Mouse (Mus musculus) myocyte (in vitro differentiated cells): ENCODE measurements at regions not wholly inside any gene's neighbourhood (a gene's known extent, or its start where the extent isn't known, plus 50 kb on each side); places are given as distances from the start of the nearest gene placed in this dataset.

Experiments used
- H3K27me3 ChIP-seq: one replicate; pipeline ENCODE4 v1.6.1; 2011; ENCODE audit not compliant: control insufficient read depth, insufficient read depth, insufficient read length
- H3K36me3 ChIP-seq: one replicate; pipeline ENCODE4 v1.6.1; 2011; ENCODE audit not compliant: control insufficient read depth, insufficient read depth
- H3K4me2 ChIP-seq: one replicate; pipeline ENCODE4 v1.6.1; 2011; ENCODE audit warnings: low read depth, control low read depth
- H3K4me3 ChIP-seq: one replicate; pipeline ENCODE4 v1.5.1; 2011; ENCODE audit warnings: mild to moderate bottlenecking, control low read depth, moderate library complexity
- H3K79me2 ChIP-seq: one replicate; pipeline ENCODE4 v1.6.1; 2011; ENCODE audit not compliant: control insufficient read depth, insufficient read depth
- H3ac ChIP-seq: one replicate; pipeline ENCODE4 v1.6.1; 2011; ENCODE audit not compliant: control insufficient read depth, insufficient read length
- CEBPB ChIP-seq: IDR thresholded peaks from 2 replicates; pipeline ENCODE4 v1.6.1; 2011; ENCODE audit warnings: mild to moderate bottlenecking, moderate library complexity; ENCODE audit not compliant: poor library complexity, insufficient read depth, severe bottlenecking
- E2F4 ChIP-seq: IDR thresholded peaks from one replicate; pipeline ENCODE4 v1.6.1; 2011; ENCODE audit warnings: mild to moderate bottlenecking, control low read depth, moderate library complexity; ENCODE audit not compliant: insufficient read depth
- MAX ChIP-seq: IDR thresholded peaks from one replicate; pipeline ENCODE4 v1.6.1; 2011; ENCODE audit warnings: low read depth, mild to moderate bottlenecking, control low read depth
- MYOD1 ChIP-seq, 3 experiments: IDR thresholded peaks; one replicate each; pipeline ENCODE4 v1.6.1; 2011; ENCODE audit warnings: control low read depth in 2 of 3, low read depth in 2 of 3, mild to moderate bottlenecking in 2 of 3, moderate library complexity in 1 of 3; ENCODE audit not compliant: insufficient read length in 2 of 3, control insufficient read depth in 1 of 3
- MYOG ChIP-seq, 3 experiments: IDR thresholded peaks; one replicate each; pipeline ENCODE4 v1.6.1; 2011; ENCODE audit warnings: control low read depth in 2 of 3, low read depth in 2 of 3, mild to moderate bottlenecking in 2 of 3; ENCODE audit not compliant: insufficient read length in 2 of 3, control insufficient read depth in 1 of 3, insufficient read depth in 1 of 3
- POLR2A ChIP-seq: IDR thresholded peaks from one replicate; pipeline ENCODE4 v1.6.1; 2011; ENCODE audit warnings: low read depth, mild to moderate bottlenecking, control low read depth, moderate library complexity; ENCODE audit not compliant: insufficient read length
- POLR2AphosphoS2 ChIP-seq: IDR thresholded peaks from one replicate; pipeline ENCODE4 v1.6.1; 2011; ENCODE audit warnings: low read depth, control low read depth; ENCODE audit not compliant: insufficient read length
- REST ChIP-seq: IDR thresholded peaks from one replicate; pipeline ENCODE4 v1.6.1; 2011; ENCODE audit warnings: mild to moderate bottlenecking, control low read depth, moderate library complexity; ENCODE audit not compliant: insufficient read depth, insufficient read length
- SRF ChIP-seq: IDR thresholded peaks from one replicate; pipeline ENCODE4 v1.6.1; 2011; ENCODE audit warnings: low read depth; ENCODE audit not compliant: control insufficient read depth, insufficient read length
- TCF12 ChIP-seq: IDR thresholded peaks from one replicate; pipeline ENCODE4 v1.6.1; 2011; ENCODE audit warnings: mild to moderate bottlenecking, control low read depth; ENCODE audit not compliant: poor library complexity, insufficient read depth, severe bottlenecking
- TCF3 ChIP-seq: IDR thresholded peaks from one replicate; pipeline ENCODE4 v1.6.1; 2011; ENCODE audit warnings: low read depth, control low read depth; ENCODE audit not compliant: insufficient read length
- USF1 ChIP-seq: IDR thresholded peaks from one replicate; pipeline ENCODE4 v1.6.1; 2011; ENCODE audit warnings: low read depth, mild to moderate bottlenecking, control low read depth, moderate library complexity

- H3K4me2 ChIP-seq, result no peak overlapping the region
- no peaks in the 10 kb centered on the region for H3K27me3 ChIP-seq
- no peak overlapping the region for H3ac ChIP-seq
- no peak for TF ChIP-seq TCF12
- no peak for TF ChIP-seq E2F4
- no peak for TF ChIP-seq REST
- no peak for TF ChIP-seq CEBPB
- no peak for TF ChIP-seq MYOD1 (IDR thresholded peaks at IDR 0.05; ENCODE audit: control insufficient read depth in 1 of 3, insufficient read length in 2 of 3, low read depth in 2 of 3)
- TF ChIP-seq MYOG (IDR thresholded peaks at IDR 0.05; ENCODE audit: control insufficient read depth in 1 of 3, insufficient read depth in 1 of 3, insufficient read length in 2 of 3, low read depth in 2 of 3), result no peak
- TF ChIP-seq MAX, result no peak
- TF ChIP-seq TCF3, result no peak
- no peak for TF ChIP-seq POLR2AphosphoS2
- no peak for TF ChIP-seq SRF
- no peak for TF ChIP-seq POLR2A
- TF ChIP-seq USF1, result no peak
- no peaks in the 10 kb centered on the region for H3K79me2 ChIP-seq
- H3K36me3 ChIP-seq, result no peaks in the 10 kb centered on the region
- H3K4me3 ChIP-seq, result no peak overlapping the region
Observed at GRCm38 (mm10) chr2:133252131-133252530, 299.8 kb upstream of the Bmp2 start.

- H3K36me3 ChIP-seq, result no peaks in the 10 kb centered on the region
- no peak overlapping the region for H3K4me2 ChIP-seq
- H3ac ChIP-seq, result no peak overlapping the region
- no peaks in the 10 kb centered on the region for H3K27me3 ChIP-seq
- TF ChIP-seq MYOG (IDR thresholded peaks at IDR 0.05; ENCODE audit: control insufficient read depth in 1 of 3, insufficient read depth in 1 of 3, insufficient read length in 2 of 3, low read depth in 2 of 3) (no peak), MYOD1 (IDR thresholded peaks at IDR 0.05; ENCODE audit: control insufficient read depth in 1 of 3, insufficient read length in 2 of 3, low read depth in 2 of 3) (no peak), SRF (no peak), CEBPB (no peak), E2F4 (no peak), TCF12 (no peak), MAX (no peak), POLR2A (no peak), REST (no peak), TCF3 (no peak)
- no peaks in the 10 kb centered on the region for H3K79me2 ChIP-seq
- no peak overlapping the region for H3K4me3 ChIP-seq
Observed at GRCm38 (mm10) chr2:133274424-133274823, 277.5 kb upstream of the Bmp2 start.

DNA sequence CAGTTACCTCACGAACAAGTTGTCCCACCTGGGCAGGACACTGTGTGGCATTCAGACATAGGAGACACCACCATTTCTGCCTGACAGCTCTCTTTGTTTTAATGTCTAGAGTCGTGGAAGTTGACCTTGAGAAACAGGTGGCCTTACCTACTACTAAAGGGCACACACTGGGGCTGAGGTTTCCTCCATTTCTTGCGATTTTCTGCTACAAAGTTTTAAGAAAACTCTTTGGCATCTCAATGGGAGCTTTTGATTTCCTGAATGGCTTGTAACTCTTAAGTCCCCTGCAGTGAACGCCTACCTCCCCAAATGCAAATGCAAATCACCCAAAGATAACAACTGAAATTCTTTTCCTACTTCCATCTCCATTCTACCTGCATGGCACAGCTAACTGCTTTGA lies 273.4 kb upstream of the Bmp2 start:
- Histone ChIP-seq H3K27me3 (no peaks in the 10 kb centered on the region), H3ac (no peak overlapping the region), H3K79me2 (no peaks in the 10 kb centered on the region), H3K4me3 (no peak overlapping the region), H3K4me2 (no peak overlapping the region), H3K36me3 (no peaks in the 10 kb centered on the region)
- TF ChIP-seq POLR2AphosphoS2 (no peak), MYOD1 (IDR thresholded peaks at IDR 0.05; ENCODE audit: control insufficient read depth in 1 of 3, insufficient read length in 2 of 3, low read depth in 2 of 3) (no peak), TCF3 (no peak), CEBPB (no peak), POLR2A (no peak), MYOG (IDR thresholded peaks at IDR 0.05; ENCODE audit: control insufficient read depth in 1 of 3, insufficient read depth in 1 of 3, insufficient read length in 2 of 3, low read depth in 2 of 3) (no peak), REST (no peak), MAX (no peak)

GRCm38 (mm10) chr2:133279275-133279674 lies 272.7 kb upstream of the Bmp2 start:
- no peaks in the 10 kb centered on the region for H3K79me2 ChIP-seq
- no peaks in the 10 kb centered on the region for H3K36me3 ChIP-seq
- H3K27me3 ChIP-seq, result no peaks in the 10 kb centered on the region
- H3K4me3 ChIP-seq, result no peak overlapping the region
- TF ChIP-seq SRF (no peak), POLR2A (no peak), MYOG (IDR thresholded peaks at IDR 0.05; ENCODE audit: control insufficient read depth in 1 of 3, insufficient read depth in 1 of 3, insufficient read length in 2 of 3, low read depth in 2 of 3) (no peak), TCF12 (no peak), POLR2AphosphoS2 (no peak), USF1 (no peak), MAX (no peak)
- H3ac ChIP-seq, result no peak overlapping the region
- no peak overlapping the region for H3K4me2 ChIP-seq

DNA sequence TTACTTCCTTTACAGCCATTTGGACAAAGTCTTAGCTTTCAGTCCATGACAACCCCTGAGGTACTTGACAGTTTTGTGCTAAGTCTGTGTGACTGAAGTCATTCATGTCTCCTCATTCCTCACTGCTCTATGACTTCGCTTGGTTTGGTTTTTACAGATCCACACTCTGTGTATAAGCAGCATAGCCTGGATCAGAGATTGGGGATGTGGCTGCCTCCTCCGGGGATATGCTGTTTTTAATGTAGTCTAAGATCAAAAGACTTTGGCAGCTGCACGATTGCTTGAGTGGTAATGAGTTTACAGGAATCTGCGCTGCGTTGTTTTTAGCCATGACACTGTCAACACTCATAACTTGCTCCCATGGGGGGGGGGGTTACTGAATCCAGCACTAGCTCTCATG lies 269.3 kb upstream of the Bmp2 start:
- Histone ChIP-seq H3ac (no peak overlapping the region), H3K4me2 (no peak overlapping the region), H3K27me3 (no peaks in the 10 kb centered on the region)

More for the DNA sequence above, 269.3 kb upstream of the Bmp2 start:
- Histone ChIP-seq H3K4me3 (no peak overlapping the region), H3K79me2 (no peaks in the 10 kb centered on the region), H3K36me3 (no peaks in the 10 kb centered on the region)
- TF ChIP-seq MAX (no peak), TCF3 (no peak), MYOD1 (IDR thresholded peaks at IDR 0.05; ENCODE audit: control insufficient read depth in 1 of 3, insufficient read length in 2 of 3, low read depth in 2 of 3) (no peak), MYOG (IDR thresholded peaks at IDR 0.05; ENCODE audit: control insufficient read depth in 1 of 3, insufficient read depth in 1 of 3, insufficient read length in 2 of 3, low read depth in 2 of 3) (no peak), USF1 (no peak), CEBPB (no peak), TCF12 (no peak), POLR2A (no peak), POLR2AphosphoS2 (no peak), SRF (no peak), E2F4 (no peak)
